Mouse (Mus musculus) embryonic stem cell, embryonic (primary cell): Measurements from ENCODE around the gene Gm572.

ENCODE experiments used
- CTCF ChIA-PET, 4 experiments: fragments of 300-600 bp in 2 of 4; fragments of 350-600 bp in 2 of 4; sonication (Branson Sonifier 250); formaldehyde crosslinking; loops; one replicate each; lab custom pipeline; 2022; ENCODE audit warnings: inconsistent platforms in 2 of 4; lab: Charles Lee
- POLR2A ChIA-PET, 4 experiments: fragments of 300-600 bp in 2 of 4; fragments of 350-600 bp in 2 of 4; sonication (Branson Sonifier 250); formaldehyde crosslinking; loops; one replicate each; lab custom pipeline; 2022; ENCODE audit warnings: antibody characterized with exemption in 4 of 4, inconsistent platforms in 1 of 4; lab: Charles Lee

Gene Gm572

DNA sequence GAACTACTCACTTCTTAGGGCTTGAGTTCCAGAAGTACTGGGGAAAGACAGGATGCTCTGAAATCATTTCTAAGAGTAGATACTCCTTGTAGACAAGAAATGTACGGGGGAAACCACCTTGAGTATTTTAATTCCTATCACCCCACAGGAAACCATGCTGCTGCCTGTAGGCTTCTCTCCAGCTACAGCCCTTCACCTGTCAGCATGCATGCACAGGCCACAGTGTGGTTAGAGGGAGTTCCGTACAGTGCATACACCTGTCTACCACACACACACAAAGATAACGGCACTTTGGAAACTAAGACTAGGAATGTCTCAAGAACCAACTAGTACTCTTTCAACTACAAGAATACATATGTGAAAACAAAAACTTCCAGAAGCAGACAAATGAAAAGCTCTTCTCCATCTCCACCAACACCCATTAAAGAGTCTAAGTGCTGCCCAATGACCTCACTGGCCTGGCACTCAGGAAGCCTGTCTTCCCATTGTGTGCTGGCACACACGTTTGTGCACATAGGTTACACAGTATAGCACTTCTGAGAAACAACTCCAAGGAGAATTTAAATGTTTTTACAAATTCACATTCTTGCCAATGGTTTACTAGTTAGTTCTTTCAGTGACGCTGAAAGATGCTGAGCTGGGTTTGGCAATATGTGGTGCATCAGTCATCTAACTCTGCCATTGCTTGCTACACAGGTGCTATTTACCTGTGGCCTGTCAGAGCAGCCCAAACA lies 32.3 kb upstream of the Gm572 start:
- ChIA-PET CTCF (interaction anchor here in 2 of 4 experiments (0.5 to 1.9 kb wide), 3 partner anchors 33 to 476 kb away, joined by 3 to 7 read pairs (median 3); no protein-coding TSS in a partner anchor), POLR2A (interaction anchor here (0.6 to 13.6 kb wide), 38 partner anchors 9 to 518 kb away, joined by 3 to 275 read pairs (median 5); partner anchors contain the start of genes Tardbp (in 4 of the 4), Srm (in 2 of the 4), Gm572 (in 1 of the 4) and Masp2 (in 1 of the 4))

DNA sequence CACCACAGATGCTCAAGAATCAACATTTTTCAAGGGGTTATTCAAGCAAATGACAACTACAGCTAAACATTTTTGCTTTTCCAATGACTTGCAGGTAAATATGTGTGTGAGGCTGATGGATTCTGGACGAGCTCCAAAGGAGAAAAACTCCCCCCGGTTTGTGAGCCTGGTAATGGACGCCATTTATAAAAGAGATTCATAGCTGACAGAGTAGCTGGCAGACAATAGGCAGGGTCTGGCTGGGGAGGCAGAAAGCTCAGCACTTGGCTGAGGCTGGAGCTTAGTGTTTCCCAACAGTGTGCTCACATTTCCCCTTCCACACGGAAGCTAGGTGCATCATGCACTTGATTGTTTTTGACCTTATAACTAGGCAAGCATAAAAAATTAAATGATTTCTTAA lies 30.6 kb upstream of the Gm572 start:
- CTCF ChIA-PET: interaction anchor here in 2 of 4 experiments (0.9 to 1.9 kb wide), 2 partner anchors 32 to 69 kb away, joined by 3 to 7 read pairs; no protein-coding TSS in a partner anchor
- POLR2A ChIA-PET: interaction anchor here (0.5 to 9.7 kb wide), 25 partner anchors 9 to 1412 kb away, joined by 3 to 209 read pairs (median 8); partner anchors contain the start of genes Tardbp (in 3 of the 4), Masp2 (in 2 of the 4), Srm (in 2 of the 4) and Exosc10 (in 1 of the 4)

DNA sequence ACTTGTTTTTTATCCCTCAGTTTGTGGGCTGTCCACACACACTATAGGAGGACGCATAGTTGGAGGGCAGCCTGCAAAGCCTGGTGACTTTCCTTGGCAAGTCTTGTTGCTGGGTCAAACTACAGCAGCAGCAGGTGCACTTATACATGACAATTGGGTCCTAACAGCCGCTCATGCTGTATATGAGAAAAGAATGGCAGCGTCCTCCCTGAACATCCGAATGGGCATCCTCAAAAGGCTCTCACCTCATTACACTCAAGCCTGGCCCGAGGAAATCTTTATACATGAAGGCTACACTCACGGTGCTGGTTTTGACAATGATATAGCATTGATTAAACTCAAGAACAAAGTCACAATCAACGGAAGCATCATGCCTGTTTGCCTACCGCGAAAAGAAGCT lies 29.4 kb upstream of the Gm572 start:
- CTCF ChIA-PET: interaction anchor here in 1 of 4 experiments (1.0 to 1.5 kb wide), 2 partner anchors 9 to 10 kb away, joined by 3 to 5 read pairs; no protein-coding TSS in a partner anchor
- POLR2A ChIA-PET: interaction anchor here (0.7 to 9.7 kb wide), 34 partner anchors 8 to 458 kb away, joined by 3 to 209 read pairs (median 5); partner anchors contain the start of genes Srm (in 3 of the 4), Tardbp (in 3 of the 4), Masp2 (in 2 of the 4) and Mtor (in 2 of the 4)

DNA sequence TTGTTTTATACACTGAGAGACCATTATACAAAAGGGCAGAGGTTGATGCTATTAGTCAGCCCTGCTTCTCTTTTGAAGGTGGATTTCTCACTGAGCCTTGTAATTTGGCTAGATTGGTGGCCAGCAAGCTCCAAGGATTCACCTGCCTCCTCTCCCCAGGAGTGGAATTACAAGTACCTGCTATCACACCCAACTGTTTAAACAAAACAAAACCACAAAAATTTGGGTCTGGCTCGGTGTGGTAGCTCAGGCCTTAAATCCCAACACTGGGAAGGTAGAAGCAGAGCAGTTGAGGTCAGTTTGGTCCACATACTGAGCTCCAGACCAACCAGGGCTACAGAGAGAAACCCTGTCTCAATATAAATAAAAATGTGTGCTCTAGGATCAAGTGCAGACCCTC lies 23.3 kb upstream of the Gm572 start:
- POLR2A ChIA-PET: interaction anchor here in 3 of 4 experiments (0.6 to 8.5 kb wide), 14 partner anchors 8 to 635 kb away, joined by 3 to 209 read pairs (median 4); partner anchors contain the start of gene Masp2 (in 1 of the 3)
- CTCF ChIA-PET: no interaction called here

DNA sequence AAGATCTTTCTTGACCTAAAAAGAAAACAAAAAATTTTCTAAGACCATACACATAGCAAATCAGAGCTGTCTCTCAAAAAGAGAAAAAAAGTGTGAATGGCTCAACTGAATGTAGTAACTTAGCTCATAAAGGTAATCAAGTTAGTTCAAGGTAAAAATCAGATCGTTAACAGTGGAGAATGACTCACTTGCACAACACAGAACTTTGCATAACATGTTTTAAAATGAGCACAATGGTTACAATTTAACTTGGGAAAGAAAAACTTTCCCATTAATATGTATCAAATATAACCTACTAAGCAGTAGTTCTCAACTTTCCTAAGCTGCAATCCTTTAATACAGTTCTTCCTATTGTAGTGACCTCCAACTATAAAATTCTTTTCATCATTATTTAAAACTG lies 22.4 kb upstream of the Gm572 start:
- CTCF ChIA-PET: no interaction called here
- POLR2A ChIA-PET: interaction anchor here in 3 of 4 experiments (0.9 to 8.5 kb wide), 14 partner anchors 9 to 103 kb away, joined by 3 to 209 read pairs (median 4); partner anchors contain the start of genes Exosc10 (in 1 of the 3) and Masp2 (in 1 of the 3)

DNA sequence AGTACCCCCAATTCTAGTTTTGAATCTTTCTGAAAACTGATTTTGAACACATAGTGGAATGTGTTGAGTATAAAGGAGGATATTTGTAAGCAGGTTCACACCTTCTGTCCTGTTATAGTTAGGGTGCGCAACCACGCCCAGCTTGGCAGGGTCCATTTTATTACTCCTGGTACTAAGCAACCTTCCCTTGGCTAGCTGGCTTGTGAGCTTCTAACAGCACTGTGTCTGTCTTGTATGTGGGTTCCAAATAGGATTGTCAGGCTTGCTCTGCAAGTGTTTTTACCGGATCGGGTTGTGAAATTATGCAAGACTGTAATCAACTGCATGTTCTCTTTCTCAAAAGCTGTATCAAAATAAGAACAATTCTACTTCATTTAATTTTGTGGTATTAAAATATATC lies 20.6 kb upstream of the Gm572 start:
- ChIA-PET CTCF (no interaction called here), POLR2A (interaction anchor here (0.5 to 8.5 kb wide), 25 partner anchors 8 to 463 kb away, joined by 3 to 209 read pairs (median 5); partner anchors contain the start of genes Srm (in 2 of the 4), Fbxo2 (in 1 of the 4), Fbxo44 (in 1 of the 4) and Gm572 (in 1 of the 4))

DNA sequence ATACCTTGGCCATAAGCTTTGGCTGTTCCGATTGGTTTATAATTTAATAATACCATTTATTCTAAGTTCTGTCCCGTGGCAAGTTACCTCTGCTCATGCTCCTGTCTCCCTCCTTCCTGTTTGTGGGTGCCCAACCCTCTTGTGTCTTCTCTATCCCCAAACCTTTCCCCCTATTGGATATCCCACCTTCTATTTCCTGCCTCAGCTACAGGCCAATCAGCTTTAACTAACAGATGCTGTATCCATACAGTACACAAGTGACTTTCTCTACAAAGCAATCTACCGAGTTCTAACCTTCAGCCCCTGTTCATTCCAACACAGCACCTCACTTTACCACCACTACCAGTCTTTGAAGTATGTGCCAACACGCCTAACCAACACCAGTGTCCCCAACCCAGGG lies 19.5 kb upstream of the Gm572 start:
- ChIA-PET CTCF (interaction anchor here in 2 of 4 experiments (0.5 to 0.7 kb wide), 2 partner anchors 20 to 754 kb away, joined by 3 to 5 read pairs; no protein-coding TSS in a partner anchor), POLR2A (interaction anchor here (0.6 to 8.5 kb wide), 26 partner anchors 9 to 688 kb away, joined by 3 to 209 read pairs (median 4); partner anchors contain the start of genes Masp2 (in 2 of the 4), Srm (in 2 of the 4) and Gm572 (in 1 of the 4))

DNA sequence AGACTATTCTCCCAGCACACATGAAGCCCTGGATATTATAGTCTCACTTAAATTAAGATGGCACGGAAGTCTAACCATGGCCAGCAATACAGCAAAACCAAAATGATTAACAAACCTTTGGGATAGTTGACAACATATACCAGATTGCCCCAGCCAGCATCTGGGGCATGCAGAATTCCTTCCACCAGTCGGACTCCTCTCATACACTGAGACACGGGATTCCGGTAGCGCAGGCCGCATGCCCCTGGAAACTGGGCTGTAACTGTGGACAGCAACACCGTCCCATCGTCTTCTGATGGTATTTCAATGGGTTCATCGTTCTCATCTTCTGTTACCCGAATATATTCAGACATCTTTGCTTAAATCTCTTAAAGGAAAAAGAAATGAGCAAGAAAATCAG lies 18.1 kb upstream of the Gm572 start:
- CTCF ChIA-PET: no interaction called here

DNA sequence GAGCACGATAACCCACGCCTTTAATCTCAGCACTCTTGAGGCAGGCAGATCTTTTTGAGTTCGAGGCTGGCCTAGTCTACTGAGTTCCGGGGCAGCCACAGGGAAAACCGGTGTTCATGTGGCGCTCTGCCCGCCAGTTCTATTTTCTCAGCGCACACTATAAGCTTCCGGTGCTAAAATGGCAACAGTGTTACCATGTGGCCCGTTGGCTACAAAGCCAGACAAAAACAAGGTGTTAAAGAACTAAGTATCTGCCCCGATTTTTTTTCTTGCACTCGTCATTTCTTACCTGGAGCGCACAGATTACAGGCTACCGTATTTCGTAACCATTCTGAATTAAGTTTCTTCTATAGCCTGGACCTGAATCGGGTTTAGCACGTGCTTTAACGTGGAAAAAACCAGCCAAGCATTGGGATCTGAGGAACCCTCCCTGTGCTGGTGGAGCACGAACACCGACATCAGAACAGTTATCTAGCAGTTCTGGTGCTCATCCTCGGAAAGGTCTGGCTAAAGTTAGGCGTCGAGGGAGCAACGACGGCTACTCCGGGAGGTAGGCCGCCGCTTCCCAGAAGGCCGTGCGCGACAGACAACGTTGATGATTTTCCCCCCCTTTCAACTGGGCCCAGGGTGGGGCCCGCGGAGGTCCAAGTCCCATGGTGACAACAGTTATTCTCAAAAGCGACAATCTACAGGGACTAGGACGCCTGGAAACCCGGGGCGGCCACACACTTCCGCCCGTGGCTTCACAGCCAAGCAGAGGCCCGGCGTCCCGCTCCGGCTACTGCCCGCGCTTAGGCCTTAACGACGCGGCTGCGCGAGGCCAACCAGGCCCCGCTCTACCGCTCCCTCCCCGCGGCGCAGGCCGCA lies 17.1 kb upstream of the Gm572 start:
- ChIA-PET CTCF (interaction anchor here in 2 of 4 experiments (0.6 to 1.6 kb wide), 2 partner anchors 18 kb away, joined by 3 to 7 read pairs; no protein-coding TSS in a partner anchor), POLR2A (interaction anchor here (0.6 to 8.5 kb wide), 62 partner anchors 8 to 663 kb away, joined by 3 to 209 read pairs (median 6); partner anchors contain the start of genes Gm572 (in 3 of the 4), Srm (in 3 of the 4), Masp2 (in 2 of the 4) and Dffa (in 1 of the 4))

More for the DNA sequence above, 18.1 kb upstream of the Gm572 start:
- POLR2A ChIA-PET: interaction anchor here in 3 of 4 experiments (1.0 to 8.5 kb wide), 22 partner anchors 9 to 559 kb away, joined by 3 to 209 read pairs (median 5); partner anchors contain the start of genes Gm572 (in 2 of the 3), Masp2 (in 2 of the 3) and Srm (in 1 of the 3)

DNA sequence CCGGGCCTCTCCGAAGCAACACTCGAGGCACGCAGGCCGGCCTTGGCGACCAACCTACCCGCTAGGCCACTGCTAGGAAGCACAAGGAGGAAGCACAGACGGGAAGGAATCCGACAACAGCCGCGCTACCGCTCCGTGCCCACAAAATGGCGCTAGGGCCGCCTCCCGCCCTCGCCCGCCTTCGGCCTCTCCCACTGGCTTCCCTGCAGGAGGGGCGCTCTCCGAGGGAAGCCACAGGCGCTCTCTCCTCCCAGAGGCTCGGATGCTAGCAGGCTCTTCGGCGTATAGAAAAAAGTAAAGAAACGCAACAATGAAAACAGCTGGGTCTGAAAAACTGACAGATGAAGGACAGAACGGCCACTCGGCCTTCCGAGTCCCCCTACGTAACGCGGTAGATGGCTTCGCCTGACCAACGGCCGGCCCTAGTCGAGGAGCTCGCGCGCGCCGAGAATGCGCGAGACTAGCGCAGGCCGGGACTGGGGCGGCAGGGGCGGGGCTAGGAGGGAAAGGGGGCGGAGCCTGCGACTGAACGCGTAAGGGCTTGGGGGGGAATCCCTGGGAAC lies 16.4 kb upstream of the Gm572 start, which contains the start of gene Tardbp:
Gene Tardbp, minus strand, starts transcription at position 397 of the 563 bp plus-strand sequence.
- CTCF ChIA-PET: interaction anchor here in 3 of 4 experiments (0.6 to 1.6 kb wide), 6 partner anchors 17 to 111 kb away, joined by 3 to 7 read pairs (median 4); no protein-coding TSS in a partner anchor
- POLR2A ChIA-PET: interaction anchor here (0.6 to 5.3 kb wide), 106 partner anchors 9 to 690 kb away, joined by 3 to 79 read pairs (median 4); partner anchors contain the start of genes Dffa (in 3 of the 4), Gm572 (in 3 of the 4), Srm (in 3 of the 4) and Masp2 (in 2 of the 4)

DNA sequence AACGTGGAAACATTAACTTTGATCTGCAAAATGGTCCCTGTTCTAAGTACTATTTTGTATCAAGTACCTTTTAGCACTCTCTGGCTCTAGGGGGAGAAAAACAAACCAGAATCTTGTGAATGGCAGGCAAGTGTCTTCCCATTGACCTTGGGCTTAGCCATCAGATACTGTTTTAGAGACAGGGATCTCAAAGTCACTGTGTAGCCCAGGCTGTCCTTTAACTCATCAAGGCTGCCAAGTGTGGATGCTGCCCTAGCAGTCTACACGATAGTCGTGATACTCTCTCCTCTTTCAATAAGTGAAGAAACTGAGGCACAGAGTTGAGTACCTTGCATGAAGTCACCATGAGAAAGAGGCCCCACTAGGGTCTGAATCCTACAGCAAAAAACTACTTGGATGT lies 15.9 kb upstream of the Gm572 start:
- CTCF ChIA-PET: interaction anchor here in 3 of 4 experiments (0.6 to 1.6 kb wide), 5 partner anchors 17 to 112 kb away, joined by 3 to 7 read pairs (median 4); no protein-coding TSS in a partner anchor
- POLR2A ChIA-PET: interaction anchor here (0.6 to 5.3 kb wide), 106 partner anchors 8 to 691 kb away, joined by 3 to 79 read pairs (median 4); partner anchors contain the start of genes Dffa (in 3 of the 4), Gm572 (in 3 of the 4), Srm (in 3 of the 4) and Masp2 (in 2 of the 4)

DNA sequence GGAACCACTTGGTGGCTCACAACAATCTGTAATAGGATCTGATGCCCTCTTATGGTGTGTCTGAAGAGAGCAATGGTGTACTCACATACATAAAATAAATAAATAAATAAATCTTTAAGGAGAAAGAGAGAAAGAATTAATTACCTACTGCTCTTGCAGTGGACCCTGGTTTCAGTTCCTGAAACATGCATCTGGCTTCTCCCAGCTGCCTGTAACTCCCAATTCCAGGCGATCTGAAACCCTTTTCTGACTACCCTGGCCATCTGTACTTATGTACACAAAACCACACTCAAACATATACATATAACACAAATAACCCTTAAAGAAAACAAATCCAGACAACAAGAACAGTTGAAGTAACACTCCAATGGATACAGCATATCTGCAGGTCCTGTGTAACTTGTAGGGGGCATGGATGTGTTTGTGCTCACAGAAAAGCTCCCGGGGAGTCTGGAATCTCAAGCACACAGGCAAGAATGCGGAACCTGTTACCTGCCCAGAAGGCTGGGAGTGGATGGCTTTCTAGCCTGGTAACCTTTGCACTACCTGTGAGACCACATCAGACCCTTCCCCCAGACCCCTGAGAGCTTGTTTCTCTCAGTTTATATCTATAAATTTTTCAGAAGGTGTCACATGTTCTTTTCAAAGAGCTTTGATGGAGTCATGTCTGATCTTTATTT lies 11.0 kb upstream of the Gm572 start:
- ChIA-PET POLR2A (interaction anchor here in 3 of 4 experiments (0.7 to 5.1 kb wide), 15 partner anchors 9 to 593 kb away, joined by 3 to 29 read pairs (median 5); partner anchors contain the start of genes Gm572 (in 2 of the 3), Masp2 (in 1 of the 3), Mthfr (in 1 of the 3) and Mtor (in 1 of the 3)), CTCF (interaction anchor here (0.6 to 4.3 kb wide), 5 partner anchors 11 to 368 kb away, joined by 3 to 23 read pairs (median 5); partner anchors contain the start of gene Gm572 (in 3 of the 4))

DNA sequence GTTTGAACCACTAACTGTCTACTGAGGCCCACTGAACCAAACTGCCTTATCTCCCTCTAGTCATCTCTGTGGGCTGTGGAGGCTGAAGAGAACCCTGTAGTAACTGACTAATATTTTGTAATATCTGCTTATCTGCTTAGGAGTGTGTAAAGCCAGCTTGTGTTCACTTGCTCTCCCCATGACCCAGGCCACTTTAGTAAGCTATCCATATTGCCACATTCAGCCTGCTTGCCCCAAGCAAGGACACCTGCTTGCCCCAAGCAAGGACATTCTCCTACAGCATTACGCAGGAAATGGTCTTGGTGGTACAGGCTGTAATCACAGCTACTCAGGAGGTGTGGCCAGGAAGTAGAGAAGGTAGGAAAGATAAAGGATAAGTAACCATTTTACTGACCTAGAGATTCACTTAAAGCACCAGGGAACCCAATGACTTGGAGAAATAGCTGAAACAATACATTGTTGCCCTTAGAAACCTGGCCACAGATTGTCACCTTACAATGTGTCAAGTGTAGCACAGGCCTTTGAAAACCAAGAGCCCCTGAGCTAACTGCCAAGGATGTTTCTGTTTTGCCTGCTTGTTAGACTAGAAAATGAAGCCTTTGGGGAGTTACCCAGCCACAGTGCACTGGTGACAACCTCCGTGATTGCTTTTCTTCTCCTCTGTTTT lies 9.6 kb upstream of the Gm572 start:
- CTCF ChIA-PET: interaction anchor here in 3 of 4 experiments (0.5 to 4.3 kb wide), 6 partner anchors 10 to 467 kb away, joined by 3 to 23 read pairs (median 4); partner anchors contain the start of gene Gm572 (in 2 of the 3)
- POLR2A ChIA-PET: interaction anchor here in 3 of 4 experiments (0.7 to 5.1 kb wide), 17 partner anchors 9 to 416 kb away, joined by 3 to 29 read pairs (median 4); partner anchors contain the start of gene Gm572 (in 3 of the 3)

DNA sequence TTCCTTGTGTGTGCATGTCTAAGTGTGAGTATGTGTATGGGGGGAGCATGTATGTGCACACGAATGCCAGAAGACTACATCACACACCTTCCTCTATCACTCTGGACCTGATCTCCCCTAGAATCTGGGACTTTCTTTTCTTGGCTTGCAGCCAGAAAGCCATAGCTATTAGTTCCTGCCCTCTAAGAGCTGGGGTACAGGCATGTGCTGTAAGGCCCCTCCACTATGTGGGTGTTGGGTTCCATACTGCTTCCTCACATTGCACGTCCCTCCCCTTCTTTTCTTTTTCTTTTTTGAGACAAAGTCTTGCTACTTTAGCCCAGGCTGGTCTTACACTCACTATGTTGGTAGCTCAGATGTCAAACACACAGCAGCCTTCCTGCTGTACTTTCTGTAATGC lies 7.8 kb upstream of the Gm572 start:
- POLR2A ChIA-PET: interaction anchor here in 2 of 4 experiments (0.6 to 2.3 kb wide), 7 partner anchors 8 to 37 kb away, joined by 3 to 9 read pairs (median 5); partner anchors contain the start of genes Tardbp (in 2 of the 2) and Gm572 (in 1 of the 2)
- CTCF ChIA-PET: interaction anchor here in 2 of 4 experiments (4.2 to 4.3 kb wide), 2 partner anchors 8 kb away, joined by 21 to 23 read pairs; partner anchors contain the start of gene Gm572 (in 2 of the 2)
